Mouse (Mus musculus): Measurements from ENCODE around the gene Mdm4.

GRCm38 (mm10) chr1:132991580-132991979, 38.8 kb downstream of the Mdm4 start:
- TF ChIP-seq POLR2A (IDR thresholded peaks at IDR 0.05; ENCODE audit: borderline replicate concordance, control insufficient read depth, low read depth, low read length): no peak
- no peak for TF ChIP-seq CTCF (IDR thresholded peaks at IDR 0.05; ENCODE audit: control insufficient read depth, insufficient read depth, low read length)
